Mouse (Mus musculus): ENCODE results near the gene Sapcd2. TPM values are rescaled to one million over a fixed set of nuclear protein-coding genes. Genes with fewer than 3 reads are reported as not detected.
"Not testable (repeated sequence)": the region's sequence is repeated elsewhere in the genome, so short reads cannot be mapped to it uniquely, and the experiment has no call there.

Sapcd2 gene
- total RNA-seq, 2 experiments from 2014 or later = 6.2 to 7.0 TPM

GRCm38 (mm10) chr2:25403994-25404393 is 31.9 kb downstream of the Sapcd2 start:
- DNase-seq (ENCODE audit: low spot score in 2 of 2) = no peak
- intact Hi-C loops (cut with DNase I) = loop anchor here (1.0 kb wide), 1 partner anchor 23 kb away; no protein-coding TSS in a partner anchor

- intact Hi-C loops (cut with DNase I) = no loop called here
- DNase-seq (ENCODE audit: low spot score in 2 of 2) = no peak
Measured at GRCm38 (mm10) chr2:25408908-25409307, 36.8 kb downstream of the Sapcd2 start.

- intact Hi-C loops (cut with DNase I); DNase-seq (ENCODE audit: low spot score in 2 of 2): not testable (repeated sequence)
Measured at GRCm38 (mm10) chr2:25413436-25413835, 41.3 kb downstream of the Sapcd2 start.

GRCm38 (mm10) chr2:25417426-25417825 is 45.3 kb downstream of the Sapcd2 start:
- no peak for DNase-seq (ENCODE audit: low spot score in 2 of 2)
- intact Hi-C loops (cut with DNase I) = no loop called here

GRCm38 (mm10) chr2:25421896-25422295 is 49.8 kb downstream of the Sapcd2 start:
- peak; percentile 44 to 52 for DNase-seq (ENCODE audit: low spot score in 2 of 2)
- intact Hi-C loops (cut with DNase I) = no loop called here

- DNase-seq (ENCODE audit: low spot score in 2 of 2) = no peak
- intact Hi-C loops (cut with DNase I) = no loop called here
Measured at GRCm38 (mm10) chr2:25422587-25423410, 50.7 kb downstream of the Sapcd2 start, which contains the start of gene Fut7. Gene Fut7, plus strand, starts transcription at chr2:25423267.

- DNase-seq (ENCODE audit: low spot score in 2 of 2) = no peak
- intact Hi-C loops (cut with DNase I) = no loop called here
Measured at GRCm38 (mm10) chr2:25423626-25424025, 51.5 kb downstream of the Sapcd2 start.

- intact Hi-C loops (cut with DNase I) = loop anchor here (5.0 kb wide), 1 partner anchor 72 kb away; no protein-coding TSS in a partner anchor
- no peak for DNase-seq (ENCODE audit: low spot score in 2 of 2)
Measured at GRCm38 (mm10) chr2:25425481-25425880, 53.4 kb downstream of the Sapcd2 start.

- peak; percentile 69 to 79 for DNase-seq (ENCODE audit: low spot score in 2 of 2)
- intact Hi-C loops (cut with DNase I) = loop anchor here (1.0 to 5.0 kb wide), 3 partner anchors 23 to 71 kb away; no protein-coding TSS in a partner anchor
Measured at GRCm38 (mm10) chr2:25426721-25427191, 54.6 kb downstream of the Sapcd2 start.

- DNase-seq (ENCODE audit: low spot score in 2 of 2) = no peak
- intact Hi-C loops (cut with DNase I) = loop anchor here (1.0 to 5.0 kb wide), 3 partner anchors 24 to 70 kb away; no protein-coding TSS in a partner anchor
Measured at GRCm38 (mm10) chr2:25427256-25427655, 55.1 kb downstream of the Sapcd2 start.

Other genes with a start within 250 kb of the Sapcd2 start
- gene Nrarp, start 191.6 kb upstream of the Sapcd2 start, total RNA-seq (2021) = 10 to 100 TPM; 38.6 to 44.9 TPM
- gene Tor4a, start 175.4 kb upstream of the Sapcd2 start, total RNA-seq (2021) = 1 to 10 TPM; 1.7 to 2.6 TPM
- 10 to 100 TPM; 49.9 to 52.1 TPM for gene Nelfb, start 160.8 kb upstream of the Sapcd2 start, total RNA-seq (2021)
- under 1 TPM; 0.27 to 0.44 TPM for gene Stpg3, start 157.7 kb upstream of the Sapcd2 start, total RNA-seq (2021)
- not detected for gene Fam166a, start 153.6 kb upstream of the Sapcd2 start, total RNA-seq (2021)
- gene Tubb4b, start 147.6 kb upstream of the Sapcd2 start, total RNA-seq (2021) = 100 to 1,000 TPM; 478 to 505 TPM
- not detected for gene Slc34a3, start 138.0 kb upstream of the Sapcd2 start, total RNA-seq (2021)
- gene Rnf224, start 135.5 kb upstream of the Sapcd2 start, total RNA-seq (2021) = not detected
- 100 to 1,000 TPM; 220 to 242 TPM for gene Rnf208, start 130.1 kb upstream of the Sapcd2 start, total RNA-seq (2021)
- gene Cysrt1, start 129.9 kb upstream of the Sapcd2 start, total RNA-seq (2021) = under 1 TPM in 1 of 2 experiments, not detected in 1; 0.79 TPM
- gene AL732309.1, start 125.5 kb upstream of the Sapcd2 start, total RNA-seq (2021) = 1 to 10 TPM; 2.3 to 2.8 TPM
- 10 to 100 TPM; 35.3 to 41.3 TPM for gene Tmem203, start 116.9 kb upstream of the Sapcd2 start, total RNA-seq (2021)
- 10 to 100 TPM; 14.2 to 15.7 TPM for gene Tprn, start 109.7 kb upstream of the Sapcd2 start, total RNA-seq (2021)
- gene Ssna1, start 99.9 kb upstream of the Sapcd2 start, total RNA-seq (2021) = 10 to 100 TPM; 70.9 to 72.1 TPM
- gene Anapc2, start 99.8 kb upstream of the Sapcd2 start, total RNA-seq (2021) = 10 to 100 TPM; 69.8 to 73.2 TPM
- not detected for gene Tmem210, start 84.2 kb upstream of the Sapcd2 start, total RNA-seq (2021)
- not detected for gene Lrrc26, start 82.4 kb upstream of the Sapcd2 start, total RNA-seq (2021)
- gene Grin1, start 53.1 kb upstream of the Sapcd2 start, total RNA-seq (2021) = 100 to 1,000 TPM; 477 to 493 TPM
- 10 to 100 TPM; 57.2 to 59.0 TPM for gene Man1b1, start 40.0 kb upstream of the Sapcd2 start, total RNA-seq (2021)
- gene Dpp7, start 16.0 kb upstream of the Sapcd2 start, total RNA-seq (2021) = 10 to 100 TPM; 28.0 to 31.6 TPM
- gene Uap1l1, start 6.6 kb upstream of the Sapcd2 start, total RNA-seq (2021) = 10 to 100 TPM; 12.2 to 14.8 TPM
- 10 to 100 TPM; 14.7 to 17.5 TPM for gene Entpd2, start 23.6 kb downstream of the Sapcd2 start, total RNA-seq (2021)
- 100 to 1,000 TPM; 366 to 370 TPM for gene Npdc1, start 27.0 kb downstream of the Sapcd2 start, total RNA-seq (2021)
- under 1 TPM; 0.26 to 0.27 TPM for gene Fut7, start 50.9 kb downstream of the Sapcd2 start, total RNA-seq (2021)
- 100 to 1,000 TPM; 137 to 152 TPM for gene Abca2, start 56.4 kb downstream of the Sapcd2 start, total RNA-seq (2021)
- gene Clic3, start 84.5 kb downstream of the Sapcd2 start, total RNA-seq (2021) = 1 to 10 TPM in 1 of 2 experiments, under 1 TPM in 1; 0.59 to 1.2 TPM
- gene Paxx, start 88.8 kb downstream of the Sapcd2 start, total RNA-seq (2021) = 10 to 100 TPM; 64.1 to 66.3 TPM
- gene Ptgds, start 97.7 kb downstream of the Sapcd2 start, total RNA-seq (2021) = 1,000 to 10,000 TPM; 1,462 to 1,765 TPM
- not detected for gene Lcn12, start 121.6 kb downstream of the Sapcd2 start, total RNA-seq (2021)
- 100 to 1,000 TPM; 141 to 142 TPM for gene Fbxw5, start 128.4 kb downstream of the Sapcd2 start, total RNA-seq (2021)
- 1 to 10 TPM in 1 of 2 experiments, under 1 TPM in 1; 0.59 to 1.6 TPM for gene C8g, start 129.4 kb downstream of the Sapcd2 start, total RNA-seq (2021)
- gene Traf2, start 174.6 kb downstream of the Sapcd2 start, total RNA-seq (2021) = 1 to 10 TPM; 9.1 to 9.5 TPM
- gene Edf1, start 185.5 kb downstream of the Sapcd2 start, total RNA-seq (2021) = 100 to 1,000 TPM; 190 to 202 TPM
- 1 to 10 TPM; 1.8 to 2.1 TPM for gene Mamdc4, start 202.5 kb downstream of the Sapcd2 start, total RNA-seq (2021)
- 100 to 1,000 TPM in 1 of 2 experiments, 10 to 100 TPM in 1; 93.5 to 105 TPM for gene Phpt1, start 202.9 kb downstream of the Sapcd2 start, total RNA-seq (2021)
- gene Ajm1, start 209.4 kb downstream of the Sapcd2 start, total RNA-seq (2021) = 100 to 1,000 TPM; 123 to 129 TPM
- gene Rabl6, start 236.2 kb downstream of the Sapcd2 start, total RNA-seq (2021) = 100 to 1,000 TPM; 117 to 118 TPM
- not detected for gene Ccdc183, start 245.4 kb downstream of the Sapcd2 start, total RNA-seq (2021)
- 10 to 100 TPM; 27.2 to 27.7 TPM for gene Tmem141, start 249.7 kb downstream of the Sapcd2 start, total RNA-seq (2021)

All from left cerebral cortex, postnatal 14 days (tissue).